Mouse (Mus musculus): Measurements from ENCODE around the gene Cdhr4. TPM values are rescaled to one million over a fixed set of nuclear protein-coding genes. Genes with fewer than 3 reads are reported as not detected.

Cdhr4 gene
- polyA plus RNA-seq, 1 experiment from 2014 or later, result 5.6 TPM

DNA sequence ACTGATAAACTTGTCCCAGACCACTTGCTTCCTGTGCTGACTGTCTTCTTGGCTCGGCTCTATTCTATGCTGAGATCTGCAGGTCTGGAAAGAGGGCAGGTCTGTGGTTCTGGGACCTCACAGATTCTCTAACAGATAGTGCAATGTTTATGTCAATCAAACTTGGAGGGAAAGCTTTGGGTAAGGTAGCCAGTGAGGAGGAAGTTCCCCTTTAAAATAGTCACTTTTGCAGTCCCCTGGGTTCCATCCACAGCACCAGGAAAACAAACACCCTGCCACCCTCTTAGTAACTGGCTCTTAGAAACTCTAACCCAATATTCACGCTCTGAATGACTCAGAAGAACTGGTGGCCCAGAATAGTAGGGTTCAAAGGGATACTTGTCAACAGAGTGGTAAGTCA lies 2.2 kb downstream of the Cdhr4 start:
- Histone ChIP-seq H3K4me2 (no peak overlapping the region), H3K4me1 (replicated peaks; ENCODE audit: control insufficient read depth, insufficient read depth, low read length) (no peaks in the 10 kb centered on the region; the same call in none of the 2 replicates), H3K36me3 (ENCODE audit: control insufficient read depth, insufficient read depth, low read length) (no peaks in the 10 kb centered on the region), H3K4me3 (ENCODE audit: low read depth, low read length) (no peak overlapping the region), H3K27me3 (replicated peaks; ENCODE audit: control insufficient read depth, insufficient read depth, low read length) (no peaks in the 10 kb centered on the region), H3K27ac (ENCODE audit: low read depth, low read length) (no peak overlapping the region), H3K9me3 (ENCODE audit: control insufficient read depth, low read length) (no peaks in the 10 kb centered on the region), H3K9ac (ENCODE audit: low read depth, low read length) (no peak overlapping the region; the same call in 1 of the 2 replicates)
- 38% methylated on average over 2 of the region's 2 CpGs for WGBS
- DNase-seq (ENCODE audit: low spot score), result no peak
- no peak for ATAC-seq (replicated peaks; ENCODE audit: low FRiP score)

DNA sequence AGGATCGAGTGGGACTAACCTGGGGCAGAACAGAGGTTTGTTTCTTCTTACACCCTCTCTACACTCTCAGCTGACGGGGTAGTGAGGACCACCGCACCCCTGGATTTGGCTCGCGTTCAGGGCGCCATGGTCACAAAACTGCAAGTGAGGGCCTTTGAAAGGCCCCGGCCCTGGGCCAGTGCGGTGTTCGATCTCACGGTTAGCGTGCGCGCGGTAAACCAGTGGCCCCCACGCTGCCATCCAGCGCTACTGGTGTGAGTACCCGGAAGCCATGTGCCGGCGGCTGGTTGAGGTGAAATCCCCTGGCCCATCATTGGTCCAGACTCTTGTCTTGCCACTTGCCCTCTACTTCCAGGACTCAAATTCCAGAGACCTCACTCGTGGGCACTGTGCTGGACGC lies 3.2 kb downstream of the Cdhr4 start:
- no peak for DNase-seq (ENCODE audit: low spot score)
- Histone ChIP-seq H3K27me3 (replicated peaks; ENCODE audit: control insufficient read depth, insufficient read depth, low read length) (no peaks in the 10 kb centered on the region), H3K4me3 (ENCODE audit: low read depth, low read length) (no peak overlapping the region), H3K9me3 (ENCODE audit: control insufficient read depth, low read length) (no peaks in the 10 kb centered on the region), H3K27ac (ENCODE audit: low read depth, low read length) (no peak overlapping the region), H3K36me3 (ENCODE audit: control insufficient read depth, insufficient read depth, low read length) (no peaks in the 10 kb centered on the region), H3K4me2 (no peak overlapping the region), H3K9ac (ENCODE audit: low read depth, low read length) (no peak overlapping the region), H3K4me1 (replicated peaks; ENCODE audit: control insufficient read depth, insufficient read depth, low read length) (no peaks in the 10 kb centered on the region; the same call in 1 of the 2 replicates)
- no peak for ATAC-seq (replicated peaks; ENCODE audit: low FRiP score)
- whole genome bisulfite sequencing, result 93% methylated on average over 21 of the region's 21 CpGs

DNA sequence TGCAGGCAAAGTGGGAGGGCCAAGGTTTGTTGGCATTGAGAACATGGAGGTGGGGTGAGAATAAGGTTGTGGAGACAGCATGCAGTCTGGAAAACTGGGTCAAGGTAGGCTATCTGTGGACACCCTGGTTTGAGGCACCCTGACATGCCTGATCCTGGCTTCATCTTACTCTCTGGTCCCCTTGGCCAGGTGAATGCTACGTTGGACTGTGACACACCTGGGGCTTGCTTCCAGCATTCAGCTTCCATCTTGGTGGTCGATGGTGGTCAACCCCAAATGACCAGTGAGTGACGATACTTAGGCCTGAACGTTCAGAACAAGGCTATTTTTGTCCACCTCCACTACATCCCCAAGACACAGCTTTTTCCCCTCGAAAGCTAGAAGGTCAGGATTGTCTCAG lies 3.8 kb downstream of the Cdhr4 start, which contains the start of gene Gm20662:
Gm20662 (plus strand) TSS at position 301 of the 400 bp plus-strand sequence.
- DNase-seq (ENCODE audit: low spot score) (no peak), ATAC-seq (replicated peaks; ENCODE audit: low FRiP score) (no peak)
- Histone ChIP-seq H3K9ac (ENCODE audit: low read depth, low read length) (no peak within 1 kb of the TSS), H3K4me2 (no peak within 1 kb of the TSS), H3K9me3 (ENCODE audit: control insufficient read depth, low read length) (no peaks in the 10 kb centered on the region), H3K27ac (ENCODE audit: low read depth, low read length) (no peak within 1 kb of the TSS), H3K4me3 (ENCODE audit: low read depth, low read length) (no peak within 1 kb of the TSS), H3K27me3 (replicated peaks; ENCODE audit: control insufficient read depth, insufficient read depth, low read length) (no peaks in the 10 kb centered on the region), H3K36me3 (ENCODE audit: control insufficient read depth, insufficient read depth, low read length) (no peaks in the 10 kb centered on the region), H3K4me1 (replicated peaks; ENCODE audit: control insufficient read depth, insufficient read depth, low read length) (no peaks in the 10 kb centered on the region; the same call in 1 of the 2 replicates)
- WGBS, result 87% methylated on average over 5 of the region's 5 CpGs

DNA sequence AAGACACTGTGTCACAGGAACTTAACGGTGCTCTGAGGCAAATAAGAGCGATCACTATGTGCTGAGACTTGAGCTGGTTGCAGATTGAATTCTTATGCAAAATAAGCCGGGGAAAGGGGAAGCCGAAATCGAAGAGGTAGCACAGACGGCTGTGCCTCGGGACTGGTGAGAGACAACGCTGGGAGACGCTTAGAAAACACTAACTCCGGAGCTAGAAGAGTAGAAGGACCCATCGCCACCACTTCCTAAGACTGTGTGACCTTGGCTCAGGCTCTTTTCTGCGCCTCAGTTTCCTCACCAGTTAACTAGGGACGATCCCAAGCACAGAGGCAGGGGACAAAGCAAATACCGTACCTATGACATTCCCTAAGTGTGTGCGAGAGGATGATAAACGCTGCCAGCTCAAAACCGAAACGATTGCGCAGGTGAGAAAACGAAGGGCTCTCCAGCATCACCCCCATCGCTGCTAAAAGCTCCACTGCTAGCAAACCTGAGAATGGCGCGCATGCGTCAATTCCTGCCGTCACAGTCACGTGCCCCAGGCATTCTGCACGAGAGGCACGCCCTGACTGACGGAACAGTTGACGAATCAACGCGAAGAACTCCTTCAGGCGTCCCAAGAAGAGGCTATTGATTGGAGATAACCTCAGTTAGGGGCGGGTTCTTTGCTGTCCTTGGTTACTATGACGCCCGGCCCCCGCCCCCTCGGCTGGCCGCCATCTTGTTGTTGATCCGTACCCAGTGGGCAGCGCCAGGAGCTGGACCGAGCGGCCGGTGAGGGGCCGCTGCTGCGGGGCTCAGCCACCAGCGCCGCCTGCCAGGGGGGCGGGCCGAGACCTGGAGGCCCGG lies 9.8 kb downstream of the Cdhr4 start, which contains the start of gene Ip6k1:
Ip6k1 (plus strand) TSS at position 580 of the 849 bp plus-strand sequence.
- peak; percentile 99 for ATAC-seq (replicated peaks; ENCODE audit: low FRiP score)

DNA sequence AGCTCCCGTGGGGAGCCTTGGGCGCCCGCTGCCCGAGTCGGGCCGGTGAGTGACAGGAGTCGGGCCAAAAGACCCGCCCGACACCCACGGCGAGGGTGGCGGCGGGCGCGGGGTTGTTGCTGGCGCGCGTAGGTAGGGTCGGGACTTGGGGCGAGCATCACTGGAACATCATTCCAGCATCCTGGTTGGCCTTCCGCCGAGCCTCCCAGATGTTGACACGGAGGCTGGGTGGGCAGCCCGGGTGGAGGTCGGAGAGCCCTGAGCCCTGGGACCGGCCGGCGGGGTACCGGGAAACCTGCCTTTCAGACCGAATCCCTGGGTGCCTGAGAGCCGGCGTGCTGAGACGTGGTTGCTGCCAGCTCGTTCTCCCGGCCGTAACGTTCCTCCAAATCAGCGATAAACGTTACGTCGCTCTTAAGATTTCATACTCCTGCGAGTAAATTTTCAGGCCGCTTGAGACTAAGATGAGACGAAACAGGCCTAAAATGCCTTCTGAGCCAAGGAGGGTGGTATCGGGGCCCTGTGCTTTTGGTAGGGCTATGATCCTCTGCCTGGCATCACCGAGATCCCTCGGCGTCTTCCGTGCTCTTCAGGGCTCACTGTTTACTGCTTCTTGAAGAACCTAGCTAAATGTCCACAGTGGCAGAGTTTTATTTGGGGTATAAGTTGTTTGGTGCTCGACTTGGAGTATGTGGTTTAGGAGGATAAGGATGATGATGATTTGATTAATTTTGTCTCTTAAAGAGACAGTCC lies 10.7 kb downstream of the Cdhr4 start:
- DNase-seq (ENCODE audit: low spot score), result peak; percentile 43
- H3K36me3 ChIP-seq (ENCODE audit: control insufficient read depth, insufficient read depth, low read length), result peaks cover 4% of the 10 kb centered on the region; the same call in 1 of the 2 replicates
- peaks cover 29% of the 10 kb centered on the region for H3K4me1 ChIP-seq (replicated peaks; ENCODE audit: control insufficient read depth, insufficient read depth, low read length)
- WGBS, result under 1% methylated on average over 50 of the region's 50 CpGs
- H3K4me2 ChIP-seq, result peak overlapping the region; percentile 97
- H3K27me3 ChIP-seq (replicated peaks; ENCODE audit: control insufficient read depth, insufficient read depth, low read length), result no peaks in the 10 kb centered on the region
- peak overlapping the region; percentile 98 for H3K9ac ChIP-seq (ENCODE audit: low read depth, low read length)
- peak overlapping the region; percentile 99 for H3K4me3 ChIP-seq (ENCODE audit: low read depth, low read length)
- H3K9me3 ChIP-seq (ENCODE audit: control insufficient read depth, low read length), result no peaks in the 10 kb centered on the region
- peak overlapping the region; percentile 93 for H3K27ac ChIP-seq (ENCODE audit: low read depth, low read length)
- ATAC-seq (replicated peaks; ENCODE audit: low FRiP score), result peak; percentile 50

More for the DNA sequence above, 9.8 kb downstream of the Cdhr4 start, which contains the start of gene Ip6k1:
- H3K4me2 ChIP-seq, result peak within 1 kb of the TSS; percentile 97
- peaks cover 29% of the 10 kb centered on the region for H3K4me1 ChIP-seq (replicated peaks; ENCODE audit: control insufficient read depth, insufficient read depth, low read length)
- peak within 1 kb of the TSS; percentile 98 for H3K9ac ChIP-seq (ENCODE audit: low read depth, low read length)
- no peaks in the 10 kb centered on the region for H3K27me3 ChIP-seq (replicated peaks; ENCODE audit: control insufficient read depth, insufficient read depth, low read length)
- H3K36me3 ChIP-seq (ENCODE audit: control insufficient read depth, insufficient read depth, low read length), result peaks cover 4% of the 10 kb centered on the region; the same call in 1 of the 2 replicates
- H3K27ac ChIP-seq (ENCODE audit: low read depth, low read length), result peak within 1 kb of the TSS; percentile 93
- no peaks in the 10 kb centered on the region for H3K9me3 ChIP-seq (ENCODE audit: control insufficient read depth, low read length)
- WGBS, result under 1% methylated on average over 51 of the region's 51 CpGs
- peak within 1 kb of the TSS; percentile 99 for H3K4me3 ChIP-seq (ENCODE audit: low read depth, low read length)
- peak; percentile 97 for DNase-seq (ENCODE audit: low spot score)

DNA sequence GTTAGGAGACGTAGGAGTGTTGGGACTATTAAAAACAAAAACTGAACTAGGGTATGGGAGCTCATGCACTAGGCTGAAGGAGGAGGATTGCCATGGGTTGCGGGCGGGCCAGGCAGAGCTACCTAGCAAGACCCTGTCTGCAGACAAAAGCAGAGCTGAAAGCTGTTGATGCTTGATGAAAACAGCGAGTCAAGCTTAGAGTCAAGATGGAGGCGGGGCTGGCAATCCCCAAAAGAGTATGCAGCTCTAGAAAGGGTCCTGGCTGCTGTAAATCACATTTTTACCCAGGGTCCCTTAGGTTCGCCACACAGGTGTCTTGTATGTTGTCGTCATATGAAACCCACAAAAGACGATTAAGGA lies 11.2 kb downstream of the Cdhr4 start:
- H3K4me1 ChIP-seq (replicated peaks; ENCODE audit: control insufficient read depth, insufficient read depth, low read length), result peaks cover 29% of the 10 kb centered on the region
- H3K36me3 ChIP-seq (ENCODE audit: control insufficient read depth, insufficient read depth, low read length), result peaks cover 4% of the 10 kb centered on the region; the same call in 1 of the 2 replicates
- 29% methylated on average over 8 of the region's 8 CpGs for WGBS
- ATAC-seq (replicated peaks; ENCODE audit: low FRiP score), result no peak
- DNase-seq (ENCODE audit: low spot score), result no peak
- peak overlapping the region; percentile 99 for H3K4me3 ChIP-seq (ENCODE audit: low read depth, low read length)
- H3K9me3 ChIP-seq (ENCODE audit: control insufficient read depth, low read length), result no peaks in the 10 kb centered on the region
- H3K27ac ChIP-seq (ENCODE audit: low read depth, low read length), result peak overlapping the region; percentile 93
- peak overlapping the region; percentile 97 for H3K4me2 ChIP-seq
- H3K9ac ChIP-seq (ENCODE audit: low read depth, low read length), result peak overlapping the region; percentile 98
- no peaks in the 10 kb centered on the region for H3K27me3 ChIP-seq (replicated peaks; ENCODE audit: control insufficient read depth, insufficient read depth, low read length)

DNA sequence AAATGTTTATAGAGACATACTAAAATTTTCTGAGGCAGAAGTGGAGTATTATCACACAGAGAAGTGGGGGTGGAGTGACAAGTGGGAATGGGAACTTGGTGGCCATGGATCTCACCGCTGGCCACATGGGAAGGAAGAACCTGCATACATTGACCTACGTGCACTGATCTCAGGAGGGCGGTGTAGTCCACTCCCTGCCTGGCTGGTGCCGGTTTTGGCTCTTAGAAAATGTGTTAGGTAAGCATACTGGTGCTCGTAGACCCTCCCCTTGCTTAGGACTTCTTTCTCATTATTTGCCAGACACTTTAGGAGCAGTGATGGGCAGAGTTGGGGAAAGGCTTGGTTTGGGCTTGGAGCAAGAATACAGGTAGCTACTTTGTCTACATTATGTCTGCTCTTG lies 15.7 kb downstream of the Cdhr4 start:
- H3K9ac ChIP-seq (ENCODE audit: low read depth, low read length), result no peak overlapping the region
- ATAC-seq (replicated peaks; ENCODE audit: low FRiP score) (no peak), DNase-seq (ENCODE audit: low spot score) (no peak)
- H3K36me3 ChIP-seq (ENCODE audit: control insufficient read depth, insufficient read depth, low read length), result peaks cover 14% of the 10 kb centered on the region
- 86% methylated on average over 5 of the region's 5 CpGs for WGBS
- no peaks in the 10 kb centered on the region for H3K27me3 ChIP-seq (replicated peaks; ENCODE audit: control insufficient read depth, insufficient read depth, low read length)
- H3K27ac ChIP-seq (ENCODE audit: low read depth, low read length), result no peak overlapping the region
- H3K4me1 ChIP-seq (replicated peaks; ENCODE audit: control insufficient read depth, insufficient read depth, low read length), result peaks cover 22% of the 10 kb centered on the region
- no peak overlapping the region for H3K4me2 ChIP-seq
- H3K4me3 ChIP-seq (ENCODE audit: low read depth, low read length), result no peak overlapping the region
- no peaks in the 10 kb centered on the region for H3K9me3 ChIP-seq (ENCODE audit: control insufficient read depth, low read length)

DNA sequence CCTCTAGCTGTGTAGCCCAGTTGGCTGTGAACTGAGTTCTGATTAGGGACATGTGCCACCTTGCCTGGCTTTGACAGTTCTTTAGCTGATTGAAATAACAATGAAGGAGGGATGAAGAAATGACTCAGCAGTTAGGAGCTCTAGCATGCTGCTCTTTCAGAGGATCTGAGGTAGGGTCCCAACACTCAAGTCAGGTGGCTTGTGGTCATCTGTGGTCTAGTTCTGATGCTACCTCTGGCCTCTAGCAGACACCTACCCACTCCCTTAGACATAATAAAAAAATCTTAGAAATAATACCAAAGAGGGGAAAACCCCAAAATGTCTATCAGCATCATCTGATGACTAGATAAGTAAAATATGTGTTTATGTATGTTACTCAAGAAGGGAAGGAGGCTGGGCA lies 18.1 kb downstream of the Cdhr4 start:
- no peak overlapping the region for H3K4me2 ChIP-seq
- DNase-seq (ENCODE audit: low spot score) (no peak), ATAC-seq (replicated peaks; ENCODE audit: low FRiP score) (no peak)
- H3K27ac ChIP-seq (ENCODE audit: low read depth, low read length), result no peak overlapping the region
- H3K27me3 ChIP-seq (replicated peaks; ENCODE audit: control insufficient read depth, insufficient read depth, low read length), result no peaks in the 10 kb centered on the region
- peaks cover 2% of the 10 kb centered on the region; the same call in 1 of the 2 replicates for H3K4me1 ChIP-seq (replicated peaks; ENCODE audit: control insufficient read depth, insufficient read depth, low read length)
- no peaks in the 10 kb centered on the region for H3K9me3 ChIP-seq (ENCODE audit: control insufficient read depth, low read length)
- peaks cover 10% of the 10 kb centered on the region for H3K36me3 ChIP-seq (ENCODE audit: control insufficient read depth, insufficient read depth, low read length)
- H3K9ac ChIP-seq (ENCODE audit: low read depth, low read length), result no peak overlapping the region
- no peak overlapping the region for H3K4me3 ChIP-seq (ENCODE audit: low read depth, low read length)
